Mouse (Mus musculus) neutrophil, adult 5-6 weeks (primary cell): ENCODE results near the gene Tnni1. TPM values are rescaled to one million over a fixed set of nuclear protein-coding genes. Genes with fewer than 3 reads are reported as not detected.

Experiments used
- ATAC-seq: fragments of 151-379, 151-347 bp; 2 replicates; pipeline ENCODE4 v1.8.0; 2017; ENCODE audit warnings: mild to moderate bottlenecking, moderate TSS enrichment; ENCODE audit not compliant: insufficient number of reproducible peaks, poor library complexity, low FRiP score, severe bottlenecking; ENCODE audit errors: extremely low read depth
- total RNA-seq: library from RNA; stranded (forward); fragments of 200-1000 nt; gene quantifications from 2 replicates; pipeline ENCODE4 v1.2.3, GENCODE M21; 2017

Gene Tnni1
- total RNA-seq, 1 experiment from 2014 or later, result not detected

DNA sequence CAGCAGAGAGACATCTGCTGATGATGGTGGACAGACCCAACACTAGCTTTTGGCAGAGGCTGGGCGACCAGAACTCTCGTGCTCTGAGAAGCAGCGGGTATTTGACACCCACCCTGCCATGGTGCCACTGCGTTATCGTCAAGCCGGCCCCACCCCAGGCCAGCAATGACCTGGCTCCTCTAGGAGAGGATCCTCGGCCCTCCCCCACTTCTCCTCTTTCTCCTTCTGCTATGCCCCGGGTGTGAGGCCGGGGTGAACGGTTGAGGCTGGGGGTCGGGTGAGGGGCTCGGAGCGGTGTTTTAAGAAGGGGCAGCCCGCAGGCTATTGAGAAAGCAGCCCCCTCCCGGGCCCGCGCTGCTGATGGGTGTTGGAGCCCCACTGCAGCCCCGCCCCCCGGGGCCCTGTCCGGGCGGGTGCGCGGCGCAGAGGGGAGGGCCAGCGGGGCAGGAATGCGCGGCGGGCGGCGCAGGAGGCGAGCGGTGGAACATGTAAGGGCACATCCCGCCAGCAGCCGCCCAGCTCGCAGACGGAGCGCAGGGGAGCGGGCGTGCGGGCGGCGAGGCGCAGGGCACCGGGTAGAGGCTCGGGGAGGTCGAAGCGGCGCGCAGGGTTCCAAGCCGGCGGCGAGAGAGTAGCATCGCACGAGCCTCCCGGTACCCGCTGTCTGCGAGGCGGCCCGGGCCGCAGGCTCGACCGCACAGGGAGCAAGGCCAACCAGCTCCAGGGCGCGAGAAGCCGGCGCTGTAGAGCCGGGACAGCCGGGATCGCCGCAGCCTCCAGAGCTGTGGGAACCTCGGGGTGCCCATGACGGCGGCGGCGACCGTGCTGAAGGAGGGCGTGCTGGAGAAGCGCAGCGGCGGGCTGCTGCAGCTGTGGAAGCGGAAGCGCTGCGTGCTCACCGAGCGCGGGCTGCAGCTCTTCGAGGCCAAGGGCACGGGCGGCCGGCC lies 13.3 kb upstream of the Tnni1 start, which contains the start of gene Phlda3:
TSS of gene Phlda3 (plus strand) at position 475 of the 947 bp plus-strand sequence.
- no peak for ATAC-seq

DNA sequence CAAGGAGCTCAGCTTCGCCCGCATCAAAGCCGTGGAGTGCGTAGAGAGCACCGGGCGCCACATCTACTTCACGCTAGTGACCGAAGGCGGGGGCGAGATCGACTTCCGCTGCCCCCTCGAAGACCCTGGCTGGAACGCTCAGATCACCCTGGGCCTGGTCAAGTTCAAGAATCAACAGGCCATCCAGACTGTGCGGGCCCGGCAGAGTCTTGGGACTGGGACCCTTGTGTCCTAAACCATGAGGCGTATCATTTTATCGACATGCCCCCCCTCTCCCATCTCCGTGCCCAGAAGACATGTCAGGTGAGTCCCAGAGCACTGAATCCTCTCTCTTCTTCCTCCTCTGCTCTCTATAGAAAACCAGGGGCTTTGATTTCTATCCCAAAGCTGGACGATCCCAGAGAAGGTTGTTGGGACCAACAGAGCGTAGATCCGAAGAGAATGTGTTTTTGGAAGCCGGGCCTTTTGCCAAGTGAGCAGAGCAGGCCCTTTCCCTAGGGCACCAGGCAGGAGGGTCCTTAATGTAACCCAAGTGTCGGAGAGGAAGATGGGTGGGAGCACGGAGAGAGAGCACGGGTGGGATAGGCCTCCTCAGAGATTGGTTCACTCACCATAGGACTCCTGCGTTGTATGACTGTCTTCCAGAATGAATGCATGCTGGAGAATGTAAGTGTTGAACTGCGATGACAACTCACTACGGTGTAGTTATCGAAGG lies 12.5 kb upstream of the Tnni1 start:
- ATAC-seq, result no peak

DNA sequence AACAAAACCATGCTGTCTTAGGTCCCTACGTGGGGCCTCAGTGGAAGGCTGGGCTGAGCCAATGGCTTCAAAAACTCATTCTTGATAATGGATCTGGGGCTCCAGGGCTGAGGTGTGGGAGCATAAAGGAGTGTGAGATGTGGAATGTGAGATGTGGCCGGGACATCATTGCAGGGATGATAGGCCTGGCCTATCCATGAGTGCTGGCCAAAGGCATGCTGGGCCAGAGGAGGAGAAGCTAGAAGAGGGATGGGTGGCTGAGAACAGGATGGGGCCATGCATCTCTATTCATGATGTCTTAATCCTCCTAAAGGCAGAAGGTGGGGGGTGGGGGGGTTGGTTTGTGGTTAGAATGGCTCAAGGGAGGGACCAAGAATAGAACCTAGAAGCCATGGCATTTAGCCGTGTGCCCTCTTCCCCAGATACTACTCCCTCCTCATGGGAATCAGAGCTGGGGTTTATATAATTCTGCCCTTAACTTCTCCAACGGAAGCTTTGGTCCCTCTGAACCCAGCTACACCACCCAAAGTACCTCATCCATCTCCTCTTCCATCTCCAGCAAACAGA lies 11.8 kb upstream of the Tnni1 start:
- no peak for ATAC-seq

DNA sequence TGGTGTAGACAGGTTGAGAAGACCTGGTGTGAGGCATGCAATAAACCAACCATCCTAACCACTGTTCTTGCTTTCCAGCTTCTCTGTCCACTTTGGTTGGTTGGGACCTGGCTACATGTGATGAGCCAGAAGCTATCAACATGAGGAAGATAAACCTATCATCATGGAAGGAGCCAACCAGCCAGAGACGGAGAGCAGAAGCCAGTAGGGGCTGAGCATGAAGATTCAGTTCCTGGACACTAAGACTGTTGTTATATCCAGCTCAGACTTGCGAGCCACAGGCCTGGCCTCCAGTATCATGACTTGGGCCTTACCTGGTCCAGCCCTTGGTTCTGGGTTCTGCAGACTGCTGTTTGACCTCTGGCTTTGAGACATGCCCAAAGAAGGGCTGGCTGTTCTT lies 10.8 kb upstream of the Tnni1 start:
- no peak for ATAC-seq

DNA sequence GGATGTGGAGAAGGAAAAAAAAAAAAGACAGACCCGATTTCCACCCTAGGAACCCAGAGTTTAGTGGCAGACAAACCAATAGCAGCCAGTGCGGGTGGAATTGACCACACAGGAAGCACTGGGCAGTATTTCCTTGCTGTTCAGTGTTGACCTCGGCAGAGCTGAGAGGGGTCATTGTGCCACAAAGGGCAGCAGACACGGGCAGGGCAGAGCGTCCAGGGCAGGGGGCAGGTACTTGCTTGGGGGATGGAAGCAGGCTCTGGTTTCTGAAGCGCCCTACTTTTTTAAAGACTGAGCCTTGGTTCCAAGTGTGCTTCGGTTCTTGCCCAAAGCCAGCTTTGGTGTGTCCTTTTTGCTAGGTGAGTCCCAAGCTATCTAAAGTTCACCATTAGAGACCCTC lies 9.0 kb upstream of the Tnni1 start:
- no peak for ATAC-seq

DNA sequence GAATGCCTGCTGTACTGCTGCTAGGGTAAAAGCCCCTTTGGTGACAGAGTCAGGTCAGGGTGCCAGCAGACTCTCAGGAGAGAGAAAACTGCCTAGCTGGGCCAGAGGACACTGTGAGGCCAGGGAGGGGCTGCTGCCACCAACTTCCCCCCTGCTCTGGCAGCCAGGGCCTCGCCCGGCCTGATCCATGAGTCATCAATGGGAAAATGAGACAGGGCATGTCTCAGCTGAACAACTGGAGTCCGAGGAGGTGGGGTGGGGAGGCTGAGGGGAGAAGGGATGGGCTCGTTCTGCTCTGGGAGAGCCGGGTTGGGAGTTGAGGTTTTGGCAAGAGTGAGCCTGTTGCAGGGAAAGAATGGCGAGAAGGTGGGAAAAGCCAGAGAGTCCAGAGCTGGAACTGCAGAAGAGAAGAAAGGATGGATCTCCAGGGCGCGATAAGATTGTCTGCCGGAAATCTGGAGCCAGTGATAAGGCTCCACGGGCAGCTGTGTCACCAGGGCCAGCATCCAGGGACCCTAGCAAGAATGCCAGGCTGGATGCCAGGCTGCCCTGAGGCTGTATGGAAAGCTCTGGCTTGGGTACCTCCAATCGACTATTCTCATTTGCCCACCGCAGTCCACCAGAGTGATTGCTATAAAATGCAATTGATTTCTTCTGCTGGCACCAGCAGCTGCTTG lies 8.2 kb upstream of the Tnni1 start:
- no peak for ATAC-seq

DNA sequence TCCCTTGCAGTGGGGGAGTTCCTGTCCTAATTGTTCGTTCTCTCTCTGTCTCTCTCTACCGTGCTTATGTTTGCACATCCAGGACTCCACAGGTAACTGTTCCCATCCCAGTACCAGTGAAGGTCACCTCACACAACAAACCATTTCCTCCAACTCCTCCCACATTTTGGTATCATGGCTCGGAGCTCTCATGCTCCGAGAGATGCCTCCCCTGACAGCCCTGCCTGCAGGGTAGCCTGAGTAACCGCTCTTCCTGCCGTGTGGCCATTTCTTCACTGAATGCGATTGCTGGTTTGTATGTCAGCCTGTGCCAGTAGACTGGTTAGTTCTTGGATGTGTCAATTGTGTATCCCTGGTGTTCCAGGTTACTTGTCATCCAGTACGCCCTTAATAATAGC lies 7.7 kb upstream of the Tnni1 start:
- ATAC-seq, result no peak

DNA sequence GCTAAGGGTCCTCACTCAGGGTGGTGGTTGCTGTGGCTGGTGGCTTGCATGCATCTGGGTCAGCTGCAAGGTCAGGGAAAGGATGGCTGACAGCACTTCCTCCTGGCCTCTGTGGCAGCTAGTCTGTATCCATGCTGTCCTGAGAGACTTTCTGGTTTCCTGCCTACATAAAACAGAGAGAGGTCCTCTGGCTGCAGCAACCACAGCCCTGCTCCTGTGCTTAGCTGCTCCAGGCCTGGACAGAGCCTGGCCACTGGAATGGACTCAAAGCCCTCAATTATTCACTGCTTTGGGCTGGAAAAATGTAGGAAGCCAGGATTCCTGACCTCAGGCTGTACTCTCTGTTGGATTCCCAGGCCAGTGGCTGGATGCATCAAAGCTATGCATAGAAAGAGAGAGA lies 2.6 kb upstream of the Tnni1 start:
- no peak for ATAC-seq

DNA sequence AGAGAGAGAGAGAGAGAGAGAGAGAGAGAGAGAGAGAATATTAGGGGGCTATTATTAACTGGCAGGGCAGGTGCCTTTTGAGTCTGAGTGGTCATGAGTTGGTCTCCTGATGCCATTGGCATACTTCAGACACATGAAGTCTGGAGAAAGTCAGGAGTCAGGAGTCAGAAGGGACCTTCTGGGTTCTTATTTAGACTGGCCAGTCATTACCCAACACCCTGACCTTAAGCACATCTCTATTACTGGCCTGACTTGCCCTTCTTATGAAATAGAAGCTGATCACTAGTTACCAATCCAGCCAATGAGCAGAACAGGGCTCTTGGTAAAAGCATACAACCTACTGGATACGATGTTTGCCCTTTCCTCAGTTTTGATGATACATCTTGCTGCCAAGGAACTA lies 2.2 kb upstream of the Tnni1 start:
- ATAC-seq, result no peak

DNA sequence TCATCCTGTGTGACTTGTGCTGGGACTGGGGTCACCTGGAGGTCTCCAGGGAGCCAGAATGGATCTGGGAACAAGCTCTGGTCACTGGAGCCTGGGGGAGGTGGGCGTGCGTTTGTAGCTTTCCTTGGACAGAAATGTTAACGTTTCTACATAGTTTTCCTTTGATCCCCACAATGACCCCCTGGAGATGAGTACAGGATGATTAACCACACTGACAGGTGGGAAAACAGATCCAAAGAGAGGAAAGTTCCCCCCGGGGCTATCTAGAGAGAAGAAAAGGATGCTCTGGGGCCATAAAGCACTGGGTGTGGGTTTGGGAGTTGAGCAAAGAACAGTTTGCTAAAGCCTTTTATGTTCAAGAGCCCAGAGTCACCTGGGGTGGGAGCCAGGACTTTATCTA lies 1.4 kb downstream of the Tnni1 start:
- no peak for ATAC-seq

DNA sequence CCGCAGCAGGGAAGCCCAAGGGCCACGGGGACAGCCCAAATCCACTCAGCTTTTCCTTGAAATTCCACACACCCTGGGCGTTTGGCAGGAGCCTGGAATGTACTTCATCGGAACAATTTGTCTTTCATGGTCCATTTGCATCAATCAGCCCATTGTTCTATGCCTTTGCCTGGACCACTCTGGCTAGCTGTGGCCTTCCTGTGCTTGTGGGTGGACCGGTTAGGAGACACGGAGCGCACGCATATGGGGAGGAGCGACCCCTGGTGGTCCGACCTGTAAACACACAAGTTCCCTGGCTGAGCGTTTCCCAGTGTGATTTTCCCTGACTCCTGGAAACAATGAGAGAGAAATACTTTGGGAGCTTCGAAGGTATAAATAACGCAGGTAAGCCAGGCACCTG lies 2.0 kb downstream of the Tnni1 start:
- peak; percentile 57; the same call in 1 of the 2 replicates for ATAC-seq

DNA sequence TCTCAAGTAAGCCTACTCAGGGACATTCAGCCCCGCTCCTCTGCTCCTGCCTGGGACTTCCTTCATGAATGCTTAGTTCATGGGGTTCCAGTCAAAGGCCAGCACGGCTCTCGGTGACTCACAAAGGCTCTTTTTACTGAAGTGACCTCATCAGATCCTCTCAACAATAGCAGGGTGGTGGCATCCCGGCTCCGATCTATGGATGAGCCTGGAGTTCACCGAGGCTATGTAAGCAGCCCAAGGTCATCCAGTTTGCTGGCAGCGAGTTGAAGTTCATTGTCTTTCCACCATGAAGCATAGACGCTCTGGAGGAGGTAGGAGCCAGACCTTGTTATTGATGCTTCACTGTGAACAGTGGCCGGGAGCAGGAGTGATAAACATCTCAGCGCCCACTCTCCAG lies 3.6 kb downstream of the Tnni1 start:
- no peak for ATAC-seq

DNA sequence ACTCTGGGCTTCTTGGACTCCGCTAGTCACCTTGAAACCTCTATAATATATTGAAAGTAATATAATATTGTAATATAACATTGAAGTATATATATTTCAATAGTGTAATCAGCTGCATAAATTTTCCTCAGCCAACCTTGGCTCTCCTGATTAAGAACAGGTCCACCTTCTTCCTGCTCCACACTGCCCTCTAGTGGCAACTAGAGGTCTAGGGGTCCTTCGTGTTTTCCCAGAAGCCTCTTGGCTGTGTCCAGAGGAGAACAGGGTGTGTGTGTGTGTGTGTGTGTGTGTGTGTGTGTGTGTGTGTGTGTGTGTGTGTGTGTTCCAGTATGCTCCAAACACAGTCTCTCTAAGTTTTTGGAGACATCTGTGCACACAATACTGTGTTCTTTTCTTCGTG lies 8.6 kb downstream of the Tnni1 start:
- ATAC-seq, result peak; percentile 59

DNA sequence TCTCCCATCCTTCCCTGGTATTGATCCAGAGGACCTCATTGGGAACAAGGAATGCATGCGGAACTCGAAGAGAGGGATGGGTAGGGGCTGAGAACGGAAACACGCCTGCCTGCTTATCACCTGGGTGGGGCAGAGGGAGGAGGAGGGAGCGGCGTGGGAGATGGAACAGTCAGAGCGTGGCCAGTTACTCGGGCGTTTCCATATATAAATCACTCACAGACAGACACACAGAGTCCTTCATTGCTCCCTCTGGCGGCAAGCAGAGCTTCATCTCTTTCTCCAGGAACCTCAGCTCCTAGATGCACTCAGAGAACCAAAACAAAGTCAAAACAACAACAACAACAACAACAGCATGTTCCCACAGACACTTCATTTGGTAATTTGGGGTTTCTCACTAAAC lies 9.5 kb downstream of the Tnni1 start:
- ATAC-seq, result no peak

DNA sequence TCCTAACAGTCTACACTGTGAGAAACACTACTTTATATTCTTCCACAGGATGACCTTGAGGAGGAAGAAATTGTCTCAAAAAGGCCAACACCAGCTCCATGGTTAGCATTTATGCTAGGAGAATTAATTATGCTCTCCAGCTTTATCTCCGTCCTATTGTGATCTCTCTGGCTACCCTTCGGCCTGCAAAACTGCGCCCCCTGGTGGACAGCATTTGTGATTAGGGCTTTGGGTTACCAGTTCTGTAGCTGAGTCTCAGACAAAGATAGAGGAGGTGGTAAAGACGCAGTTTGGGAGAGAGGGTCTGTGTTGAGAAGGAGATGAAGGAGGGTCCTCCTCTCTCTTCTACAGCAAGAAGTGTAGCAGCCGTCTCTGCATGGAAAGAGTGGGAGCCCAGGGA lies 10.6 kb downstream of the Tnni1 start:
- ATAC-seq, result peak; percentile 43; the same call in 1 of the 2 replicates

DNA sequence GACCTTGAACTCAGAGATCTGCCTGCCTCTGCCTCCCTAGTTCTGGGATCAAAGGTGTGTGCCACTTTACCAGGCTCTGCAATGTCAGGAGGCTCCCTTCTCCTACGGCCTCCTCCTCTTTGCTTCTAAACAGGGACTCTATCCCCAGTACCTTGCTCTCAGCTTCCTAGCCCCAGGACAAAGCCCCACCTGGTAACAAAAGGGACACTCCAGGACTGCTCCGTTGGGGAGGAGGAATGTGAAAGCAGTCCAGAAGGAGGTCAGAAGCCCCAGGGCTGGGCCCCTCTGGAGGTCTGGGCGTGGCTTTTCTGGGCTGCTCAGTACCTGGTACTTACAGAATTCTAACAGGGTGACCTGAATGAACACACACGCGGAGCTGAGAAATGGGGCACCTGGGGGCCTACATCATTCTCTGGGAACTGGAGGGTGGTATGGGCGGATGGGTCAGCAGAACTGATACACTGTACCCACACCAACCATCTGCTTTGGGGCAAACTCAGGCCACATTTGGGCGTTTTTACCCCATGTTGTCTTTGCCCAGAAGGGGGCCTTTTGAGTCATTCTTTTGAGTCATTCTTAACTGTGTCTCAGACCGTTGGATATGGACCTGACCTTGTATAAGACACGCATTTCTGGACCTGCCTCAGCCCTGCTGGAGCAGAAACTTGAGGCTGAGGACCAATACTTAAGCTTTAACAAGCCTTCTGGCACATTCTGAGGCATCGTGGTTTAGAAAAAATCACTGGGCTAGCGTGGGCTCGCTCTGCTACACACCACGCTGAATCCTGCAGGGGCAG lies 13.1 kb downstream of the Tnni1 start:
- no peak for ATAC-seq

DNA sequence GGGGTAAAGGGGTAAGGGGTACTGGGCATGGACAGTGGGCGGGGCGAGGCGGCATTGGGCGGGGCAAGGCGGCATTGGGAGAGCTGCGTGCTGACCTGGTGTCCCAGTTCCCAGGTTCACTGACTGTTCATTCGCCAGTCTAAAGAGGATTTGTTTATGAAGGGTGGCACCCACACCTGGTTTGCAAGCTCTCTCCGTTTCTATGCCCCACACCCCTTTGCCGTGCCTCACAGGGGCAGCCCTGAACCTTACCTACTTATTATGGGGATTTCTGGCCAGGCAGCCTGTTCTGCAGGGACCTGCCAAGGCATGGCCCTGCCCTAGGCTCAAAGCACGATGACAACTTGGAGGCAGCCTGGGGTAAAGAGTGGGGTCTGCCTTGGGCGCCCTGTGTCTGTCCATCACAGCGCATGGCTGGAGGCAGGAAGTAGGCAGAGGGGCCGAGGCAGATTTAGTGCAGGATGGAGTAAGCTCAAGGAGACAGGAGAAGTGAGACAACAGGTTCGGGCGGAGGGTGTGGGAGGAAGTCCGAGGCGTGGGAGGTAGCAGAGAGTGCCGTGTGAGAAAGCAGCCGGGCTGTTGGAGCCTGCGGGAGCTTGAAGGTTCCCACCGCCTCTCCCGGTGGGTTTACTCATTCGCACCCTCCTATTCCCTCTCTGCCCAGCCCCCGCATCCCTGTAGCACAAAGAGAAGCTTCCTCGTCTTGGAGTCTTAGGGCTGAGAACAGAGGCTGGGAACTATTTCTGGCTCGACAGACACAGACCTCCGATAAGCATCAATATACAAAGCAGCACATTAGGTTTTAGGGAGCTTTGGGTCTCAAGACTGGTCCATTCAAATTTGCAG lies 14.4 kb downstream of the Tnni1 start:
- ATAC-seq, result peak; percentile 27; the same call in 1 of the 2 replicates
